Mouse (Mus musculus): ENCODE data around the gene Mok. TPM values are rescaled to one million over a fixed set of nuclear protein-coding genes. Genes with fewer than 3 reads are reported as not detected.
A peak's percentile ranks its signal among the peaks of the same experiment; 100 is the strongest.

Gene Mok
- polyA plus RNA-seq, 1 experiment from 2014 or later, result 9.6 TPM

DNA sequence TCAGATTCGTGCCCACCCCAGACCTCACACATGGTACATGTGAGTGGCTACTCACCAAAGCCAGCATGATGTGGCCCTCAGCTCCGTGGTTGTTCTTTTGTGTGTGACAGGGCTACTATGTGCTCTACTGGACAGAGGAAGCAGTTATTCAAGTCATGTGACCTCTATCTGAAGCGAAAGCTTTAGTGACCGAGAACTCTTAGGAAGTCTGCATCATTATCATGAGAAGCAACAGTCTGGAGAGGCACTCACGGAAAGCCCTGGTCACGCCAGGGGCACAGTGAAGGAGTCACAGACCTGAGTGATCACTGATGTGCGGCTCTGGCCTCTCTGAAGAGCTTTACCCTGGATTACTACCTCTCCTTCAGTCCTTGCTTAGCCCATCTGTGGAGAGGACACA is 18.4 kb downstream of the Mok start:
- Histone ChIP-seq H3K9me3 (replicated peaks) (no peaks in the 10 kb centered on the region), H3K36me3 (no peaks in the 10 kb centered on the region), H3K4me1 (no peaks in the 10 kb centered on the region), H3K4me2 (replicated peaks) (no peak overlapping the region), H3K27ac (replicated peaks) (no peak overlapping the region), H3K27me3 (no peaks in the 10 kb centered on the region), H3K9ac (no peak overlapping the region), H3K4me3 (replicated peaks) (no peak overlapping the region)
- 86% methylated on average over 7 of the region's 7 CpGs for WGBS
- no peak for ATAC-seq (ENCODE audit: insufficient number of reproducible peaks, low FRiP score, low TSS enrichment, low read depth)

DNA sequence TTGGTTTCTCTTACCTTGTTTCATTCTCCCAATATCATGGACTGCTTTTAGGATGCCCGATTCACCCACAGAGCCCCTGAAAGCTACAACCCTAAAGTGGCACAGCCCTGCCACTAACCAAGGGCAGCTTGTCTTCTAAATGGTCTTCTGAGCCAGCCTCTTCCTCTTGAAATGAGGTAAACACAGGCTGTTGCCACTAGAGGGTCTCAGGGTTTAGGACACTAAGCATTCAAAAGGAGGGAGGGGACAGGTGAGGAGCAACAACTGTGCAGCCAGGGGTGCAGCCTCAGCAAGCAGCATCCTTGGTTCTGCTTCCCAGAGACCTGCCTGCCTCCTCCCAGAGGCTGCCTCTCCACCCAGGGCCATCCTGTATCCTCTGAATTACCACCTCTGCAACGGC is 19.0 kb downstream of the Mok start:
- H3K4me2 ChIP-seq (replicated peaks), result no peak overlapping the region
- H3K9ac ChIP-seq, result no peak overlapping the region
- no peak overlapping the region for H3K27ac ChIP-seq (replicated peaks)
- H3K4me1 ChIP-seq, result no peaks in the 10 kb centered on the region
- ATAC-seq (ENCODE audit: insufficient number of reproducible peaks, low FRiP score, low TSS enrichment, low read depth), result no peak
- 89% methylated on average over 2 of the region's 2 CpGs for WGBS
- no peaks in the 10 kb centered on the region for H3K27me3 ChIP-seq
- no peaks in the 10 kb centered on the region for H3K36me3 ChIP-seq
- H3K4me3 ChIP-seq (replicated peaks), result no peak overlapping the region
- H3K9me3 ChIP-seq (replicated peaks), result no peaks in the 10 kb centered on the region

DNA sequence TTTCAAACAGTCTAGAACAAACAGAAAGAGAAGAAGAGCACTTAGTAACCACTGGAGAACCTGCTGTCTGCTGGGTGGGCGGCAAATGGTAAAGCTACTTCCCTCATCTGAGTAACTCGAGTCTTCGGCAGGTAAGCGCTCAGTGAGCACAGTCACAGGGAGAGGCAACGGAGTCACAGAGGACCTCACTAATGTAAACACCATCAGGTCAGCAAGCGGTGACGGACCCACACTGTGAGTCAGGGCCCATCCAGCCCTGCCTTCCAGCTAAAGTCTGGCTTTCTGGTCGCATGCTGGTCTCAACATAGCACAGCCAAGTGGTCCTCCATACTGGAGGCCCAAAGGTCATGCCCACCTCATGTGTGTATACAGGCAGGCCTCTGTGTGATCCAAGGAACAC is 21.4 kb downstream of the Mok start:
- H3K9ac ChIP-seq, result no peak overlapping the region
- no peaks in the 10 kb centered on the region for H3K27me3 ChIP-seq
- ATAC-seq (ENCODE audit: insufficient number of reproducible peaks, low FRiP score, low TSS enrichment, low read depth), result no peak
- H3K27ac ChIP-seq (replicated peaks), result no peak overlapping the region
- H3K4me2 ChIP-seq (replicated peaks), result no peak overlapping the region
- no peak overlapping the region for H3K4me3 ChIP-seq (replicated peaks)
- 82% methylated on average over 8 of the region's 8 CpGs for WGBS
- H3K36me3 ChIP-seq, result 0 out of 2 replicates have a peak, but pooled peaks cover 4% of the 10 kb centered on the region
- no peaks in the 10 kb centered on the region for H3K4me1 ChIP-seq
- no peaks in the 10 kb centered on the region for H3K9me3 ChIP-seq (replicated peaks)

DNA sequence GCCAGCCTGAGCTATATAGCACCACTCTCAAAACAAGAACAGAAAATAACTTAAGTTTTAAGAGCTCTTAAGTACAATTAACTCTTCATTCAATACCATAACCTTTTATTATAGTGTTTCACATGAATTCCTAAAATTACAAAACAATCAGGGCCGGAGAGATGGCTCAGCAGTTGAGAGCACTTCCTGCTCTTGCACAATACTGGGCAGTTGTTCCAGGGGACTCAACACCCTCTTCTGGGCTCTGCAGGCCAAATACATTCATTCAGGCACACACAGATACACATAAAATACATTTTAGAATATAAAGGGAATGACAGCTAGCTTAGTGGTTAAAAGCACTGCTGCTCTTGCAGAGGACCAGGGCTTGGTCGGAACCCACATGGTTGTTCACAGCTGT is 23.9 kb downstream of the Mok start:
- no peak overlapping the region for H3K27ac ChIP-seq (replicated peaks)
- H3K36me3 ChIP-seq, result peaks cover 13% of the 10 kb centered on the region; the same call in 1 of the 2 replicates
- H3K9ac ChIP-seq, result no peak overlapping the region
- H3K27me3 ChIP-seq, result no peaks in the 10 kb centered on the region
- H3K9me3 ChIP-seq (replicated peaks), result no peaks in the 10 kb centered on the region
- ATAC-seq (ENCODE audit: insufficient number of reproducible peaks, low FRiP score, low TSS enrichment, low read depth), result no peak
- H3K4me3 ChIP-seq (replicated peaks), result no peak overlapping the region
- H3K4me1 ChIP-seq, result no peaks in the 10 kb centered on the region
- H3K4me2 ChIP-seq (replicated peaks), result no peak overlapping the region
- 89% methylated on average over 2 of the region's 2 CpGs for WGBS

DNA sequence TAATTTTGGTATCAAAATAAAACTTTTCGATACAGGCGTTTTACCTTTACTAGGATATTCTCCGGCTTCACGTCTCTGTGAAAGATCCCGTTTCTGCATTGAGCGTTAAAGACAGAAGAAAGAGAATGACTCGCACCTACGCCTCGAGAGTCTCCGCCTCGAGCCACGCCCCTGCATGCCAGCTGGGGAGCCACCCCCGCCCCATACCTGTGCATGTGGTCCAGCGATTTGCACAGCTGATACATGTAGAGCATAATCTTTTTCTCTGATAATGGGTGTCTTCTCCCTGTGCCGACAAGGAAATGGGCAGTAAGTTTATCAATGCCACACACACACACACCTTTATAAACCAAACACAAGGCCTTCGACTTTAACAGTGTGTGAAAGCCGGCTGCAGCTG is 25.8 kb downstream of the Mok start:
- Histone ChIP-seq H3K27me3 (no peaks in the 10 kb centered on the region), H3K4me2 (replicated peaks) (no peak overlapping the region), H3K9ac (no peak overlapping the region), H3K9me3 (replicated peaks) (no peaks in the 10 kb centered on the region), H3K27ac (replicated peaks) (no peak overlapping the region), H3K36me3 (peaks cover 18% of the 10 kb centered on the region; the same call in 1 of the 2 replicates), H3K4me1 (no peaks in the 10 kb centered on the region), H3K4me3 (replicated peaks) (no peak overlapping the region)
- ATAC-seq (ENCODE audit: insufficient number of reproducible peaks, low FRiP score, low TSS enrichment, low read depth), result no peak
- 69% methylated on average over 17 of the region's 17 CpGs for WGBS

DNA sequence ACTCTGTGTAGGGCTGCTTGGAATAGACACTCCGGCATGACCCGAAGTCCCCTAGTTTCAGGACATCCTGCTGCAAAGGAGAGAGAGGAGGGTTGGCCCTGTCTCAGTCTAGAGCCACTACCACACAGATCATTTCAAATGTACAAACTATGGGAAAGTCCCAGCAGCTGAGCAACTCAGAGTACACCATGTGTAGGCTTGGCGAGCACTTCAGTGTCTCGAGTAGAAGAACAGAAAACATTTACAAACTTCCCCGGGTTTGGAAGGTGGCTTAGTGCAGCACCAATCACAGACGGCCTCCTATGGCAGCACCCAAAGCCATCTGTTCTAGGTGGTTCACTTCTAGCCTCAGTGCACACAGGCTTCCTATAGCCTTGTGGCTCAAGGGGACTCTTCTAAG is 27.1 kb downstream of the Mok start:
- Histone ChIP-seq H3K9ac (no peak overlapping the region), H3K36me3 (peaks cover 23% of the 10 kb centered on the region; the same call in 1 of the 2 replicates)

DNA sequence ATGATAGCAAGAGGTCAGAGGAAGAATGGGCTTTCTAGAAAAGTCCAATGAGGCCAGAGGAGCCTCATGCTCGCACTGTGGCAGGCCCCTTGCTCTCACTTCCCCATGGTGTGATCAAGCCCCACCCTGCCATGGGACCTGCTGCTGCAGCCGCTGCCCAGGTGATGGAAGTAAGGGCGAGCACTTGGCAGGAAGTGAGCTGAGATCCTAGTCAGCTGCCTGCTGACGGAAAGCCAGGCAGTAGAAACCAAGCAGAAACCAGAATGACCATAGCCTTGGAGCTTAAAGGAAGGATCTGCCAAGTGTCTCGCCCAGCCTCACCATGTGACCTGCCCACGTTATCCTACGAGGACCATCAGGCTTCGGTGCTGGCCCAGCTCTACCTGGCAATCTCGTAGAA is 27.6 kb downstream of the Mok start:
- no peaks in the 10 kb centered on the region for H3K9me3 ChIP-seq (replicated peaks)
- no peaks in the 10 kb centered on the region for H3K4me1 ChIP-seq
- no peak overlapping the region for H3K27ac ChIP-seq (replicated peaks)
- H3K9ac ChIP-seq, result no peak overlapping the region
- no peaks in the 10 kb centered on the region for H3K27me3 ChIP-seq
- no peak for ATAC-seq (ENCODE audit: insufficient number of reproducible peaks, low FRiP score, low TSS enrichment, low read depth)
- H3K36me3 ChIP-seq, result peaks cover 23% of the 10 kb centered on the region; the same call in 1 of the 2 replicates
- WGBS, result 90% methylated on average over 9 of the region's 9 CpGs
- H3K4me3 ChIP-seq (replicated peaks), result no peak overlapping the region
- H3K4me2 ChIP-seq (replicated peaks), result no peak overlapping the region

More for the DNA sequence above, 27.1 kb downstream of the Mok start:
- no peaks in the 10 kb centered on the region for H3K4me1 ChIP-seq
- no peaks in the 10 kb centered on the region for H3K9me3 ChIP-seq (replicated peaks)
- H3K27me3 ChIP-seq, result no peaks in the 10 kb centered on the region
- no peak for ATAC-seq (ENCODE audit: insufficient number of reproducible peaks, low FRiP score, low TSS enrichment, low read depth)
- H3K4me3 ChIP-seq (replicated peaks), result no peak overlapping the region
- 91% methylated on average over 6 of the region's 6 CpGs for WGBS
- H3K27ac ChIP-seq (replicated peaks), result no peak overlapping the region
- no peak overlapping the region for H3K4me2 ChIP-seq (replicated peaks)

DNA sequence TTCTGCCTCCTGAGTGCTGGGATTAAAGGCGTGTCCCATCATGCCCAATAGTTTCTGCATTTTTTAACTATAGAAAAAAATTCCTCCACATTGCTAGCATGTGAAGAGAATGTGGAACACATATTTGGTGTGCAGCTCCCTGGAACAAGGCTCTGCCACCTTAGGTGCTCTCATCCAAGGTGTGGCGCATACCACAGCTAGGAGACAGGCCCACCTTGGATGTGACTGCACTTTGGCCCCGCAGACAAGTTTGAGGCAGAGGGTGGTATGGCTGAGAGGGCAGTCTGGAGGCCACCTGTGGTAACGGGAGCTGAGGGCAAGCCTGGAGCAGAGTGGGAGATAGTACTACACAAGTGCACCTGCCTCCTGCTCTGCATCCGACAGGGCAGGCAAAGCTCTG is 31.9 kb downstream of the Mok start:
- Histone ChIP-seq H3K9ac (no peak overlapping the region), H3K4me3 (replicated peaks) (no peak overlapping the region), H3K9me3 (replicated peaks) (no peaks in the 10 kb centered on the region), H3K36me3 (peaks cover 28% of the 10 kb centered on the region; the same call in 1 of the 2 replicates), H3K27ac (replicated peaks) (peak overlapping the region; percentile 44; the same call in 1 of the 2 replicates), H3K4me1 (peaks cover 3% of the 10 kb centered on the region; the same call in 1 of the 2 replicates), H3K4me2 (replicated peaks) (no peak overlapping the region), H3K27me3 (no peaks in the 10 kb centered on the region)
- ATAC-seq (ENCODE audit: insufficient number of reproducible peaks, low FRiP score, low TSS enrichment, low read depth), result no peak
- WGBS, result 65% methylated on average over 5 of the region's 5 CpGs

DNA sequence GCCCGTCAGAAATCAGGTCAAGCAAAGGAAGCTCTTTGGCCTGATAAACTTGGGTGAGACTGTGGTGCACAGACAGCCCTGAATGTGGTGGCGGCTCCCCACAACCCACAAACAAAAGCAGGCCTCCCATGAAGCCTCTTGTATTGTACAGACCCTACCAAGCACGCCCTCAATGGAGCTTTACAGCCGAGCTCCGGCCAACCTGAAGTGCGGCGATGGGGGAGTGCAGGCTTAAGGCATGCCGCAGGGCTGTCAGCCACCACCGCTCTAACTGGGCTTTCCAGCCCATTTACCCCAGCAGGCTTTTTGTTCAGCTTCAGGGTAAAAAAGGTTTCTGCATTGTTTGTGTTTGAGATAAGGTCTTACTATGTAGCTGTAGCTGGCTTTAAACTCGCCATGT is 32.3 kb downstream of the Mok start:
- Histone ChIP-seq H3K9ac (no peak overlapping the region), H3K27ac (replicated peaks) (0 out of 2 replicates have a peak overlapping the region, but pooled peaks have one; percentile 12), H3K4me3 (replicated peaks) (no peak overlapping the region), H3K4me1 (peaks cover 3% of the 10 kb centered on the region; the same call in 1 of the 2 replicates), H3K4me2 (replicated peaks) (no peak overlapping the region), H3K27me3 (no peaks in the 10 kb centered on the region), H3K36me3 (peaks cover 23% of the 10 kb centered on the region; the same call in 1 of the 2 replicates), H3K9me3 (replicated peaks) (no peaks in the 10 kb centered on the region)
- 56% methylated on average over 10 of the region's 10 CpGs for WGBS
- ATAC-seq (ENCODE audit: insufficient number of reproducible peaks, low FRiP score, low TSS enrichment, low read depth), result no peak

DNA sequence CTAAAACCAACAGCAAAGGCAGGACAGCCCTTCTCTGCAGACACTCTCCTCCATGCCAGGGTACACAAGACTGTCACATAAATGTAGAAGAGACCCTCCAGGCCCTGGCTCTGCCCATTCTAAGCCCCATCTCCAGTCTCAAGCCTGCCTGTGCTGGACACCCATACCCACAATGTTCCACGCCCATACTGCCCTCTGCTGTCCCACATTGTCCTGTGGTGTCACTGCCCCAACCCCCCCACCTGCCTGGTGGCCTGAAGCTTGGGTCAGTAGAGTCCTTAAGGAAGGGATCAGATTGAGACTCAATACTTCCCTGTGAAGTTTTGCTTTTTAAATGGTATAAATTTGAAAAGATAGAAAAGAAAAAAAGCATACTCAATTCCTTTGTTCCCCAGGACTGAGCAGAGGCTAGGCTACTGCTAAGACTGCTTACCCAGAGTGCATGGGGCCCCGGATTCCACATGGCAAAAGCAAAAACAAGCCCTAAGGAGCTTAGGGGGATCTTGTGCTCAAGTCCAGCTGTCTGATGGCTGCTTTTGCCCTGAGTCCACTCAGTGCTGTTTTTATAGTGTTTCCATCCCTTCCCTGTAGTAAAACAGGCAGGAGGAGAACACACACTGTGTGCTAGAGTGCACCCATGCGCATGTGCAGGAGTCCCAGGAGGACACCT is 34.3 kb downstream of the Mok start:
- H3K27me3 ChIP-seq, result no peaks in the 10 kb centered on the region
- H3K9me3 ChIP-seq (replicated peaks), result no peaks in the 10 kb centered on the region
- H3K36me3 ChIP-seq, result peaks cover 18% of the 10 kb centered on the region; the same call in 1 of the 2 replicates
- 71% methylated on average over 3 of the region's 3 CpGs for WGBS
- H3K27ac ChIP-seq (replicated peaks), result no peak overlapping the region
- no peak overlapping the region for H3K4me2 ChIP-seq (replicated peaks)
- no peak overlapping the region for H3K9ac ChIP-seq
- H3K4me3 ChIP-seq (replicated peaks), result no peak overlapping the region
- peaks cover 11% of the 10 kb centered on the region; the same call in 1 of the 2 replicates for H3K4me1 ChIP-seq
- ATAC-seq (ENCODE audit: insufficient number of reproducible peaks, low FRiP score, low TSS enrichment, low read depth), result no peak

DNA sequence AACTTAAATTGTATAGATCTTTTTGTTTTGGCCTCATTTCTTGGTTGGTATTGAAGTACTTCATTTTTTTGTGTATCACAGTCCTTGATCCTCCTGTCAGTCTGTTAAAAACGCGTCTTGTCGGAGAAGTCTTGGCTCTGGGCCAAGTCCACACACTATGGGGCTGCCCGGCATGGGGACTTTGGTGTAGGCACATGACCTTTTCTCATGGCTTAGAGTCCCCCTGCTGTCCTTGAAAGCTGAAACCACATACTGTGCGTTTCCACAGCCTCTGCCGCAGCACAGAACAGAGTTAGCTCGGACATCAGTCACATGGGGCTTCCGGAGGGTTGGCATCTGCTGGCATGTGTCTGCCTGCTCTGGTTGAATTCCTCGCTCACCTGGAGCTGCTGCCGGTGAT is 36.5 kb downstream of the Mok start:
- H3K27ac ChIP-seq (replicated peaks), result no peak overlapping the region
- no peak for ATAC-seq (ENCODE audit: insufficient number of reproducible peaks, low FRiP score, low TSS enrichment, low read depth)
- H3K4me1 ChIP-seq, result peaks cover 11% of the 10 kb centered on the region; the same call in 1 of the 2 replicates
- H3K9me3 ChIP-seq (replicated peaks), result no peaks in the 10 kb centered on the region
- no peak overlapping the region for H3K4me3 ChIP-seq (replicated peaks)
- H3K4me2 ChIP-seq (replicated peaks), result no peak overlapping the region
- WGBS, result 36% methylated on average over 10 of the region's 10 CpGs
- H3K27me3 ChIP-seq, result no peaks in the 10 kb centered on the region
- peaks cover 8% of the 10 kb centered on the region; the same call in 1 of the 2 replicates for H3K36me3 ChIP-seq
- no peak overlapping the region for H3K9ac ChIP-seq

Data from embryonic facial prominence, embryonic 15.5 days (tissue).